Mouse (Mus musculus): Measurements from ENCODE around the gene Speg. TPM values are rescaled to one million over a fixed set of nuclear protein-coding genes. Genes with fewer than 3 reads are reported as not detected.

Gene Speg
- total RNA-seq, 1 experiment: 31.2 TPM

DNA sequence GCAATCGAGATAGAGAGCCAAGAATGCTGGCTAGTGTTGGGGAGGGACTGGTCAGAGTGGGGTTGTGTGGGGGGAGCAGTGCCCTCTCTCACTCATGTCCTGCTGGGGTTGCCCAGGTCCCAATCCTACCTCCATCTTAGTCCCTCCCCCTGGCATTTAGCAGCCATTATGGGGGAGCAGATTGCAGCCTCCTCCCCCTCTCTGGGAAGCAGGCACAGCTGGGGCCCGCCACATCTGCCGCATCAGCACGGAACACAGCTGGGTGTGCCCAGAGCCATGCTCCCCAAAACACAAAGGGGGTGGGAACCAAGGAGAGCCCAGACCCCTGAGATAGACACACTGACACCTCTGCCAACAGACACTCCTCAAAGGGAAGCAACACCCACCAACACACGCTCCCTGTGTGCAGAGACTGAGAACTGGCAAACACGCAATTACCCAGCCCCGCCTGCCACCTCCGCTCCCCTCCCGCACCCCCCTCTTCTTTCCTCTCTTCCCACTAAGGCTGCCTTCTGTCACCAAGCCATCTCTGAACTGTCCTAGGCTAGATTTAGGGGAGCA, 70.1 kb downstream of the Speg start:
- Histone ChIP-seq H3K9ac (ENCODE audit: insufficient read depth, low read depth, low read length, poor library complexity, severe bottlenecking) (no peak overlapping the region), H3K27ac (ENCODE audit: insufficient read depth, low read depth, low read length, poor library complexity, severe bottlenecking) (no peak overlapping the region), H3K4me1 (ENCODE audit: control insufficient read depth in 2 of 2, insufficient read depth in 2 of 2, low read length in 2 of 2, poor library complexity in 1 of 2) (peaks cover 12 to 51% of the 10 kb centered on the region in 2 experiments), H3K4me3 (ENCODE audit: insufficient read depth in 1 of 2, low read depth in 1 of 2, low read length in 2 of 2, poor library complexity in 1 of 2, severe bottlenecking in 1 of 2) (no peak overlapping the region), H3K36me3 (ENCODE audit: control insufficient read depth, insufficient read depth, low read length, poor library complexity, severe bottlenecking) (peaks cover 5% of the 10 kb centered on the region; the same call in 1 of the 2 replicates), H3K9me3 (ENCODE audit: control insufficient read depth, insufficient read depth, low read depth, low read length) (no peaks in the 10 kb centered on the region)
- TF ChIP-seq ZNF384 (IDR thresholded peaks at IDR 0.05; ENCODE audit: low read depth, low read length): no peak
- no peak for TF ChIP-seq CHD2 (IDR thresholded peaks at IDR 0.05; ENCODE audit: low read depth, low read length)
- TF ChIP-seq ZC3H11A (IDR thresholded peaks at IDR 0.05; ENCODE audit: borderline replicate concordance, low read depth, low read length): no peak
- TF ChIP-seq MAFK (IDR thresholded peaks at IDR 0.05; ENCODE audit: insufficient read depth, low read depth, low read length): no peak
- TF ChIP-seq HCFC1 (IDR thresholded peaks at IDR 0.05; ENCODE audit: borderline replicate concordance, insufficient read depth, low read length): no peak
- no peak for DNase-seq (ENCODE audit: low read depth, low spot score)
- in situ Hi-C loops (cut with MboI; ENCODE audit: low sequenced_read_pairs in 2 of 2, unreplicated experiment in 2 of 2): no loop called here

DNA sequence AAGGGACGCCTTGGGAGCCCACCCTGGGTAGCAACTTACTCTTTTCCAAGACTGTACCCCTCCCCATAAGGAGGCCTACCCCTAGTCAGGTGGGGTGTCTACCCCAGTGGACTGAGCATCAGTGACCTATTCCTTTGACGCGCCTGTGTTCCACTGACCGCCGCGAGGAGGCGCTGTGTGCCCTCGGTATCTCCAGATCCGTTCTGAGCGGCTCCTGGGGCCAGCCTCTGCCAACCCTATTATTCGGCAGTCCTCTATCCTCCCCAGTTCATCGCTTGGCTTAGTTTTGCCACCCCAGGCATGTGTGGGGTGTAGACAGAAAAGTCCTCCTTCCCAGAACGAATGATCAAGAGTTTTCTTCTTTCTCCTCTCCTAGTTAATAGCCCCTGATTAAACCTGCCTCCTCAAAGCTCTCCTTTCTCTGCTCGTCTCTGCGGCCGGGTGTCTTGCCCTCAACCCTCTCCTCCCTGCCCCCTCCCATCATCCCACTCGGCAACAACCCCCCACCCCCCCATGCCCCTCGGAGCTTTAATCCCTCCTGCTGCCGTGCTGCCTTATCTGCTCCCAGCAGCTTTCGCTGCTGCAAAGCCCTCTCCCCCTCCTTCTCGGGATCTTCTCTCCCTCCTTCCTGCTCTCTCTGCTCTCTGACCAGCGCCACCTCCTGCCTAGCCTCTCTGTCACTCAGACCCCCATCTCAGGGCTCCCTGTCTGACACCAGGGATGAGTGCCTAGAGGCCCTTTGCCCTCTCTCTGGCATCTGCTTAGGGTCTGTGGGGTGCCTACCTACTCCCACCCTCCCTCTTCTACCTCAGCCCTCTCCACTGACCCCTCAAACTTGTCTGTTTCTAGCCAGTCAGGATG, 70.9 kb downstream of the Speg start:
- no peak overlapping the region for H3K9ac ChIP-seq (ENCODE audit: insufficient read depth, low read depth, low read length, poor library complexity, severe bottlenecking)
- in situ Hi-C loops (cut with MboI; ENCODE audit: low sequenced_read_pairs in 2 of 2, unreplicated experiment in 2 of 2): no loop called here
- peaks cover 5% of the 10 kb centered on the region; the same call in 1 of the 2 replicates for H3K36me3 ChIP-seq (ENCODE audit: control insufficient read depth, insufficient read depth, low read length, poor library complexity, severe bottlenecking)
- H3K4me1 ChIP-seq (ENCODE audit: control insufficient read depth in 2 of 2, insufficient read depth in 2 of 2, low read length in 2 of 2, poor library complexity in 1 of 2): peaks cover 12 to 53% of the 10 kb centered on the region in 2 experiments
- DNase-seq (ENCODE audit: low read depth, low spot score): no peak
- no peak overlapping the region; a peak in 2 of 4 replicates for H3K4me3 ChIP-seq (ENCODE audit: insufficient read depth in 1 of 2, low read depth in 1 of 2, low read length in 2 of 2, poor library complexity in 1 of 2, severe bottlenecking in 1 of 2)
- no peak overlapping the region for H3K27ac ChIP-seq (ENCODE audit: insufficient read depth, low read depth, low read length, poor library complexity, severe bottlenecking)
- no peak for TF ChIP-seq ZC3H11A (IDR thresholded peaks at IDR 0.05; ENCODE audit: borderline replicate concordance, low read depth, low read length)
- no peak for TF ChIP-seq HCFC1 (IDR thresholded peaks at IDR 0.05; ENCODE audit: borderline replicate concordance, insufficient read depth, low read length)
- H3K9me3 ChIP-seq (ENCODE audit: control insufficient read depth, insufficient read depth, low read depth, low read length): no peaks in the 10 kb centered on the region

DNA sequence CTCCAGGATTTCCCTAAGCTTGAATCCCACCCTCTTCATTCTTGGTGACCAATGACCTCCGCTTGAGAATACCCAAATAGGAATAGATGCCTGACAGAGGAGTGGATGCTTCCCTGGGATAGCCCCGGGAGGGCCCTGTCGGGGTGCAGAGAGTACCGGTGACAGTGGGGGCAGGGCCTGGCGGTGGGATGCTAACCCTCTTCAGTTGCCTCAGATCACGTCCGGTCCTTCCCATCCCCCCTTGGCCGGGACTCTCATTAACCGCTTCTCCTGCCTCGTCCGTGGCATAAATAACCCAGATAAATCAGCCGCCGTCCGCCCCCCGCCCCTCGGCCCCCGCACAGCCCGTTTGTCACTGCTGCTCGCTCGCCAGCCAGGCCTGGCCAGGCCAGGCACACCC, 71.6 kb downstream of the Speg start:
- no peak overlapping the region; a peak in 1 of 4 replicates for H3K4me3 ChIP-seq (ENCODE audit: insufficient read depth in 1 of 2, low read depth in 1 of 2, low read length in 2 of 2, poor library complexity in 1 of 2, severe bottlenecking in 1 of 2)
- TF ChIP-seq CHD2 (IDR thresholded peaks at IDR 0.05; ENCODE audit: low read depth, low read length) (no peak), ZNF384 (IDR thresholded peaks at IDR 0.05; ENCODE audit: low read depth, low read length) (no peak), MAFK (IDR thresholded peaks at IDR 0.05; ENCODE audit: insufficient read depth, low read depth, low read length) (no peak), HCFC1 (IDR thresholded peaks at IDR 0.05; ENCODE audit: borderline replicate concordance, insufficient read depth, low read length) (no peak), ZC3H11A (IDR thresholded peaks at IDR 0.05; ENCODE audit: borderline replicate concordance, low read depth, low read length) (no peak)
- H3K9me3 ChIP-seq (ENCODE audit: control insufficient read depth, insufficient read depth, low read depth, low read length): no peaks in the 10 kb centered on the region
- DNase-seq (ENCODE audit: low read depth, low spot score): no peak
- H3K36me3 ChIP-seq (ENCODE audit: control insufficient read depth, insufficient read depth, low read length, poor library complexity, severe bottlenecking): peaks cover 5% of the 10 kb centered on the region; the same call in 1 of the 2 replicates
- no peak overlapping the region for H3K9ac ChIP-seq (ENCODE audit: insufficient read depth, low read depth, low read length, poor library complexity, severe bottlenecking)
- no peak overlapping the region for H3K27ac ChIP-seq (ENCODE audit: insufficient read depth, low read depth, low read length, poor library complexity, severe bottlenecking)
- in situ Hi-C loops (cut with MboI; ENCODE audit: low sequenced_read_pairs in 2 of 2, unreplicated experiment in 2 of 2): no loop called here
- H3K4me1 ChIP-seq (ENCODE audit: control insufficient read depth in 2 of 2, insufficient read depth in 2 of 2, low read length in 2 of 2, poor library complexity in 1 of 2): peaks cover 12 to 49% of the 10 kb centered on the region in 2 experiments

DNA sequence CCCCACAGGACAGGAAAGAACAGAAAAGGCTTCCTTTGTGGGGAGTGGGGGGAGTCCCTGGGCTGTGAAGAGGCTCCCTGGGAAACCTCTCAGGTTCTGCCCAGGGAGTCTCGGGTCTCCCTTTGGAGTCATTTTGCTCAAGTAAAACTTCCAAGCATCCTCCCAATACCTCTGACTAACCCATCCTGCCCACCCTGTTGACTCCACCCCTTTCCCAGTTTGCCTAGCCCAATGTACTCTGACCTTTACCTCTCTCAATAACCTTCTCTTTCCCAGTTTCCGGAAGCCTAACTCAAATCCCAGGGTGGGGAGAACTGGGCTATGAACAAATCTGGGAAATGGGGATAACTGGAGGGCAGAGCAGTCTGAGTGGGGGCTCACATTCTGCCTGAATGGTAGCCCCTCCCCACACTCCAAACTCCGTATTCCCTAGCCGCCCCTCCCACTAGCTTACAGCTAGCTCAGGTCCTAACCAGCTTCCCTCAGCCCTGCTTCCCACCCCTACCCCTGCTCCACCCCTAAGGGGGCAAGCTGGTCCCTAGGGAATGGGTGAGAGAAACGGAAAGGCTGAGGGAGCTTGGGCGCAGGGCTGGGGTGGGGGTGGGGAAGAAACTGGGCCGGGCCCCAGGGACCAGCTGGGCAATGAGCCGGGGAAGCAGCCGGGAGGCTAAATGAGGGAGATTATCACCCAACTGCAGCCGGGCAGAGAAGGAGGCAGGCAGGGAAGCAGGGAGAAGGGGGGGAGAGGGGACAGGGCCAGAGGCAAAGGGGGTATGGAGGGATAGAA, 72.4 kb downstream of the Speg start:
- no peaks in the 10 kb centered on the region for H3K36me3 ChIP-seq (ENCODE audit: control insufficient read depth, insufficient read depth, low read length, poor library complexity, severe bottlenecking)
- TF ChIP-seq ZC3H11A (IDR thresholded peaks at IDR 0.05; ENCODE audit: borderline replicate concordance, low read depth, low read length): no peak
- no peak for TF ChIP-seq ZNF384 (IDR thresholded peaks at IDR 0.05; ENCODE audit: low read depth, low read length)
- no peak for TF ChIP-seq HCFC1 (IDR thresholded peaks at IDR 0.05; ENCODE audit: borderline replicate concordance, insufficient read depth, low read length)
- no peak for TF ChIP-seq MAFK (IDR thresholded peaks at IDR 0.05; ENCODE audit: insufficient read depth, low read depth, low read length)
- H3K4me3 ChIP-seq (ENCODE audit: insufficient read depth in 1 of 2, low read depth in 1 of 2, low read length in 2 of 2, poor library complexity in 1 of 2, severe bottlenecking in 1 of 2): peak overlapping the region in 1 of 2 experiments; percentile 26; a peak in 1 of 4 replicates
- DNase-seq (ENCODE audit: low read depth, low spot score): peak; percentile 66
- H3K9ac ChIP-seq (ENCODE audit: insufficient read depth, low read depth, low read length, poor library complexity, severe bottlenecking): no peak overlapping the region
- no peak overlapping the region for H3K27ac ChIP-seq (ENCODE audit: insufficient read depth, low read depth, low read length, poor library complexity, severe bottlenecking)
- peaks cover 12 to 41% of the 10 kb centered on the region in 2 experiments for H3K4me1 ChIP-seq (ENCODE audit: control insufficient read depth in 2 of 2, insufficient read depth in 2 of 2, low read length in 2 of 2, poor library complexity in 1 of 2)
- in situ Hi-C loops (cut with MboI; ENCODE audit: low sequenced_read_pairs in 2 of 2, unreplicated experiment in 2 of 2): no loop called here
- no peaks in the 10 kb centered on the region for H3K9me3 ChIP-seq (ENCODE audit: control insufficient read depth, insufficient read depth, low read depth, low read length)

Measured in ES-E14 (cell line).